Mouse (Mus musculus) bone marrow, adult 2 months (tissue): ENCODE measurements around the gene Pdzk1. TPM values are rescaled to one million over a fixed set of nuclear protein-coding genes. Genes with fewer than 3 reads are reported as not detected.

ENCODE experiments used
- H3K27ac ChIP-seq: fragments of 200-500 bp; 2 replicates; pipeline ENCODE4 v1.5.1; 2012; ENCODE audit warnings: low read depth, mild to moderate bottlenecking, control low read depth, inconsistent platforms, low read length; ENCODE audit not compliant: control insufficient read depth, poor library complexity, insufficient read depth
- H3K4me1 ChIP-seq: fragments of 200-500 bp; 2 replicates; pipeline ENCODE4 v1.6.1; 2011; ENCODE audit warnings: low read length; ENCODE audit not compliant: control insufficient read depth, insufficient read depth
- H3K4me3 ChIP-seq: fragments of 200-500 bp; replicated peaks from 2 replicates; pipeline ENCODE3; 2011; ENCODE audit warnings: mild to moderate bottlenecking, low read depth, low read length, control low read depth; ENCODE audit not compliant: control insufficient read depth
- CTCF ChIP-seq: fragments of 200-500 bp; IDR thresholded peaks from 2 replicates; pipeline ENCODE4 v1.5.1; 2011; ENCODE audit warnings: low read length, control low read depth; ENCODE audit not compliant: control insufficient read depth, insufficient read depth
- POLR2A ChIP-seq: fragments of 200-500 bp; IDR thresholded peaks from 2 replicates; pipeline ENCODE4 v1.6.1; 2011; ENCODE audit warnings: low read depth, mild to moderate bottlenecking, control low read depth, low read length, borderline replicate concordance; ENCODE audit not compliant: control insufficient read depth
- WGBS: fragments of 180-500 bp; shearing (Covaris S2); methylation state at CpG from one replicate; pipeline ENCODE4 v1.1.7; 2018; 5-methylcytosine and 5-hydroxymethylcytosine counted together
- polyA plus RNA-seq: library from polyadenylated mRNA; stranded (reverse); fragments of >200 nt; gene quantifications from 2 replicates; pipeline ENCODE4 v1.2.4, GENCODE M21; 2011; ENCODE audit warnings: low replicate concordance; ENCODE audit not compliant: missing spikeins, insufficient read depth, insufficient read length

The Pdzk1 gene
- polyA plus RNA-seq, 1 experiment: 8.6 TPM

DNA sequence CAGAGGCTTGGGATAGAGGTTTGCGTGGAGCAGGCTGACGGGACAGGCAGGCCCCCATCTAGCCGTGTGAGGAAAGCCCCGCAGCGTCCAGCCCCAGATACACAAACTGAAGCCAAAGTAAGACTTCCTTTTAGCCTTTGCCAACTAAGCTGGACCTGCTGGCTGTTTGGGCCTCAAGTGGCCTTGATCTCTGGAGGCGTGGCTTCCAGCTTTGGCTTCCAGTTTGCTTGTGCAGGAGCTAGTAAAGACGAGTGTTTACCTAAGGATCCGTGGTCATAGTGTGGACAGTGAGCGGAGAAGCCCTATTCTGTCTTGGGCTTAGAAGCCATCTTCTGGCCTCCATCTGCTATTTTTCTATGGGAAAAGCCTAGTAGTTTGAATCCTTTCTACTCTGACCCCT, 16.7 kb downstream of the Pdzk1 start:
- Histone ChIP-seq H3K27ac (no peak overlapping the region), H3K4me3 (no peak overlapping the region), H3K4me1 (no peaks in the 10 kb centered on the region)
- TF ChIP-seq CTCF (no peak), POLR2A (no peak)
- WGBS: 82% methylated on average over 9 of the region's 9 CpGs

GRCm38 (mm10) chr3:96846985-96847384, 17.9 kb downstream of the Pdzk1 start:
- no peak overlapping the region for H3K4me3 ChIP-seq
- 32% methylated on average over 12 of the region's 12 CpGs for WGBS
- no peak overlapping the region for H3K27ac ChIP-seq
- TF ChIP-seq CTCF: no peak
- TF ChIP-seq POLR2A: no peak
- no peaks in the 10 kb centered on the region for H3K4me1 ChIP-seq

GRCm38 (mm10) chr3:96847661-96848060, 18.6 kb downstream of the Pdzk1 start:
- Histone ChIP-seq H3K4me1 (no peaks in the 10 kb centered on the region), H3K27ac (no peak overlapping the region), H3K4me3 (no peak overlapping the region)
- TF ChIP-seq POLR2A (no peak), CTCF (no peak)
- WGBS: 9% methylated on average over 6 of the region's 6 CpGs

DNA sequence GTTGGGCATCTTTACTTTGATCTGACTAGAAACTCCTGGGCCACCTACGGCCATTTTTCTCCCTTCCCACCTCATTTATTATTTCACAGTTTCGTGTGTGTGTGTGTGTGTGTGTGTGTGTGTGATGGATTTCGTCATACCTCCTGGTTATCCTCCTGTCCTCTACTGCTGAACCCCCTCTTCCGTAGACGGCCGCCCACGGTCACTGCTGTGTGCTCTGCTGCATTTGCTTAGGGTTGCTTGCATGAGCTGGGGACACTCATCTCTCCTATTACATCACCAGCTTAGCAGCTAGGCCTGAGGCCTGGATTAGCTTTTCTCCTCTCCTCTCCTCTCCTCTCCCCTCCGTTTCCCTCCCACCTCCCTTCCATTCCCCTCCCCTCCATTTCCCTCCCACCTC, 19.4 kb downstream of the Pdzk1 start:
- no peak for TF ChIP-seq CTCF
- no peak for TF ChIP-seq POLR2A
- no peaks in the 10 kb centered on the region for H3K4me1 ChIP-seq
- no peak overlapping the region for H3K4me3 ChIP-seq
- WGBS: 48% methylated on average over 7 of the region's 8 CpGs
- no peak overlapping the region for H3K27ac ChIP-seq

DNA sequence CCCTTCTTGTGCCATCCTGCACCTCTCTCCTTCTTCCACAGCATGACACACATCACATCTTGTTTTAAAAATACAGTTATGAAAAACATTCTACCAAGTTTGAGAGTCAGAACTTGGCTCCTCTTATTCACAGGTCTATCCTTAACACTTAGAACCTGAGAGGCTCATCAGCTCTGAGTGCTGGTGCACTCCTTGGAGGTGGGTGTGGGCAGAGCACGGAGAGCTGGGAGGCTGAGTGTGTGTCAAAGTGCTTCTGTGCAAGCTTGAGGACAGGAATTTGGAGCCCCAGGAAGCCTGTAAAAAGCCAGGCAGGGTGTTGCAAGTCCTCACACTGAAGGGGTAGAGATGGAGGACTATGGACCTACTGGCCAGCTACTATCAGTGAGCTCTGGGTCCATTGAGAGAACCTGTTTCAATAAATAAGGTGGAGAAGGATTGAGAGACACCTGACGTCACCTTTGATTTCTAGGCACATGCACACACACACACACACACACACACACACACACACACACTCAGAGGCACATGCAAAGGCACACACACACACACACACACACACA, 20.2 kb downstream of the Pdzk1 start:
- WGBS: 85% methylated on average over 2 of the region's 2 CpGs
- H3K27ac ChIP-seq: no peak overlapping the region
- TF ChIP-seq POLR2A (no peak), CTCF (no peak)

DNA sequence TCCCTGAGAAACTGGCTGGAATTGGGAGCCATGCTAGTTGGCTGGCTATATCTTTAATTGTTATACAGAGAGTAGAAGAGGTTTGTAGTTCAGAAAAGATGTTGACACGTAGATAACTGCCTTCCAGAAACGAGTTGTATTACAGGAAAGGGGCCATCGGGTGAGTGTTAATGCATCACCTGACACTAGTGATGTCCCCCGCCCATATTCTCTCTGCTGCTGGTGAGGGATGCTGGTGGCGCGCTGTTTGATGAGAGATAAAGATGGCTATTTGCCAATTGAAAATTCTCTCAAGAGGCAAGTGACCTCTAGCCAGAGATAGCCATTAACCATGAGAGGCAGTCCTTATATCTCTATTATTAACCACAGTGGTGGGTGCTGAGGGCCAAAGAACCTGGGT, 23.5 kb downstream of the Pdzk1 start:
- 59% methylated on average over 6 of the region's 6 CpGs for WGBS
- TF ChIP-seq POLR2A: no peak
- Histone ChIP-seq H3K27ac (no peak overlapping the region), H3K4me3 (no peak overlapping the region), H3K4me1 (no peaks in the 10 kb centered on the region)

More for the DNA sequence above, 20.2 kb downstream of the Pdzk1 start:
- H3K4me3 ChIP-seq: no peak overlapping the region
- H3K4me1 ChIP-seq: no peaks in the 10 kb centered on the region

- Histone ChIP-seq H3K27ac (no peak overlapping the region), H3K4me1 (no peaks in the 10 kb centered on the region), H3K4me3 (no peak overlapping the region)
- WGBS: 71% methylated on average over 4 of the region's 4 CpGs
- TF ChIP-seq POLR2A (no peak), CTCF (no peak)
Measured at GRCm38 (mm10) chr3:96854376-96854775, 25.3 kb downstream of the Pdzk1 start.

- Histone ChIP-seq H3K27ac (no peak overlapping the region; the same call in 1 of the 2 replicates), H3K4me1 (no peaks in the 10 kb centered on the region), H3K4me3 (no peak overlapping the region)
- WGBS: 76% methylated on average over 3 of the region's 3 CpGs
- TF ChIP-seq CTCF (no peak), POLR2A (no peak)
Measured at GRCm38 (mm10) chr3:96855833-96856232, 26.7 kb downstream of the Pdzk1 start.

GRCm38 (mm10) chr3:96860498-96860897, 31.4 kb downstream of the Pdzk1 start:
- WGBS: 90% methylated on average over 5 of the region's 5 CpGs
- H3K4me1 ChIP-seq: no peaks in the 10 kb centered on the region
- TF ChIP-seq POLR2A: no peak
- no peak overlapping the region; the same call in 1 of the 2 replicates for H3K27ac ChIP-seq
- no peak overlapping the region for H3K4me3 ChIP-seq
